Mouse (Mus musculus): Measurements from ENCODE around the gene Ssr4. TPM values are rescaled to one million over a fixed set of nuclear protein-coding genes. Genes with fewer than 3 reads are reported as not detected.

Ssr4 gene
- total and polyA plus RNA-seq, 3 experiments = 281 to 428 (median 291) TPM

DNA sequence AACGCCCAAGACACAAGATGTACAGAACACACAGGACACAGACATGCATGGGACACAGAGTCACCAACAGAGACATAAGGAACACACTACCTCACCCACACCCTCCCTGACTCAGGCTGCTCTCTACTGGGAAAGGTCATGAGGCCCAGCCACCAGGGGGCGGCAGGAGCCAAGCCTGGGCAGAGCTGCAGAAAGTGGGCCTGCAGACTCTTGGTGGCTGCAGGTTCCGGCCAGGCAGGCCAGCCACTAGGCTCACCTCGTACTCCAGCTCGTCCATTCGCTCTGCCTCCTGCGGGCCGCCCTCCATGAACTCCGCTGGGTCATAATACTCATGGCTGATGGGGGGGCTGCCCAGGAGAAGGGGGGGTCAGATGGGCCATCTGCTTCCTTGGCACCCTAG, 11.7 kb downstream of the Ssr4 start:
- Histone ChIP-seq H3K4me1 (ENCODE audit: control insufficient read depth in 1 of 2, insufficient read depth in 2 of 2) (no peaks in the 10 kb centered on the region), H3K9me3 (replicated peaks; ENCODE audit: low read length) (no peaks in the 10 kb centered on the region), H3K36me3 (replicated peaks in 1 of 2; ENCODE audit: control insufficient read depth in 1 of 2, insufficient read depth in 1 of 2, low read length in 1 of 2) (peaks cover 3 to 36% of the 10 kb centered on the region in 2 experiments), H3K27ac (ENCODE audit: insufficient read depth, low read depth) (no peak overlapping the region), H3K9ac (ENCODE audit: insufficient read depth, low read depth) (no peak overlapping the region), H3K79me2 (replicated peaks; ENCODE audit: control insufficient read depth, extremely low read depth, insufficient read depth, poor library complexity, severe bottlenecking) (no peaks in the 10 kb centered on the region), H3K4me3 (replicated peaks in 1 of 3; ENCODE audit: low read depth in 2 of 3, low read length in 2 of 3, poor library complexity in 1 of 3) (no peak overlapping the region), H3K4me2 (ENCODE audit: insufficient read depth, low read depth, poor library complexity, severe bottlenecking) (no peak overlapping the region), H3K27me3 (replicated peaks) (no peaks in the 10 kb centered on the region)
- in situ Hi-C loops (cut with MboI; ENCODE audit: low pct_ligation_motif_present, low pct_unique_long_range_greater_than_20kb, low sequenced_read_pairs) (loop anchor here (25.0 kb wide), 1 partner anchor 589 kb away; the partner anchor contains the start of genes Fam3a and Ikbkg), dilution Hi-C loops (cut with MboI; ENCODE audit: extremely low pct_ligation_motif_present, extremely low pct_unique_long_range_greater_than_20kb, low sequenced_read_pairs) (no loop called here)
- peak; percentile 55 for DNase-seq (ENCODE audit: extremely low read depth)
- TF ChIP-seq NRF1 (IDR thresholded peaks at IDR 0.05; ENCODE audit: low read depth, low read length) = no peak
- no peak for TF ChIP-seq MAFK (IDR thresholded peaks at IDR 0.05; ENCODE audit: insufficient replicate concordance, low read length)
- no peak for TF ChIP-seq BHLHE40 (IDR thresholded peaks at IDR 0.05; ENCODE audit: low read depth, low read length)
- no peak for TF ChIP-seq KAT2A (IDR thresholded peaks at IDR 0.05; ENCODE audit: insufficient replicate concordance, low read length)
- TF ChIP-seq CHD1 (IDR thresholded peaks at IDR 0.05; ENCODE audit: low read depth, low read length) = no peak
- TF ChIP-seq SMC3 (IDR thresholded peaks at IDR 0.05; ENCODE audit: low read depth, low read length) = peak; percentile 78
- no peak for TF ChIP-seq MAZ (IDR thresholded peaks at IDR 0.05; ENCODE audit: low read depth, low read length)
- TF ChIP-seq HCFC1 (IDR thresholded peaks at IDR 0.05; ENCODE audit: low read depth, low read length) = no peak
- no peak for TF ChIP-seq MEF2A (IDR thresholded peaks at IDR 0.05; ENCODE audit: borderline replicate concordance, low read depth, low read length)
- TF ChIP-seq MYC (IDR thresholded peaks at IDR 0.05; ENCODE audit: low read depth, low read length) = no peak
- TF ChIP-seq ZC3H11A (IDR thresholded peaks at IDR 0.05; ENCODE audit: low read depth, low read length) = no peak
- TF ChIP-seq JUND (conservative IDR thresholded peaks at IDR 0.05; ENCODE audit: low read depth, low read length) = no peak
- TF ChIP-seq NELFE (IDR thresholded peaks at IDR 0.05; ENCODE audit: low read depth, low read length) = no peak
- no peak for TF ChIP-seq IRF4 (IDR thresholded peaks at IDR 0.05; ENCODE audit: low read depth, low read length)
- no peak for TF ChIP-seq POLR2AphosphoS2 (IDR thresholded peaks at IDR 0.05; ENCODE audit: low read depth, low read length)
- TF ChIP-seq ELF1 (IDR thresholded peaks at IDR 0.05; ENCODE audit: low read depth, low read length) = no peak
- TF ChIP-seq MAX (IDR thresholded peaks at IDR 0.05; ENCODE audit: low read length) = no peak
- no peak for TF ChIP-seq ZNF384 (IDR thresholded peaks at IDR 0.05; ENCODE audit: low read depth, low read length)
- TF ChIP-seq EP300 (IDR thresholded peaks at IDR 0.05; ENCODE audit: low read length) = no peak
- no peak for TF ChIP-seq POLR2A (IDR thresholded peaks at IDR 0.05; ENCODE audit: low read depth, low read length)
- peak; percentile 4 to 77; a peak in 2 of 4 replicates for TF ChIP-seq CTCF (conservative IDR thresholded peaks at IDR 0.05 in 1 of 2, IDR thresholded peaks at IDR 0.05 in 1 of 2; ENCODE audit: low read depth in 2 of 2, low read length in 2 of 2)
- TF ChIP-seq E2F4 (IDR thresholded peaks at IDR 0.05; ENCODE audit: insufficient replicate concordance, low read depth, low read length) = no peak
- TF ChIP-seq RAD21 (IDR thresholded peaks at IDR 0.05; ENCODE audit: low read depth, low read length) = peak; percentile 71

GRCm38 (mm10) chrX:73805814-73806213, 19.0 kb downstream of the Ssr4 start:
- TF ChIP-seq ELF1 (IDR thresholded peaks at IDR 0.05; ENCODE audit: low read depth, low read length) = no peak
- TF ChIP-seq SMC3 (IDR thresholded peaks at IDR 0.05; ENCODE audit: low read depth, low read length) = no peak
- TF ChIP-seq PAX5 (IDR thresholded peaks at IDR 0.05; ENCODE audit: low read length) = no peak
- TF ChIP-seq TBP (conservative IDR thresholded peaks at IDR 0.05; ENCODE audit: low read depth, low read length) = no peak
- no peak for TF ChIP-seq MYC (IDR thresholded peaks at IDR 0.05; ENCODE audit: low read depth, low read length)
- no peak for TF ChIP-seq MXI1 (IDR thresholded peaks at IDR 0.05; ENCODE audit: low read depth, low read length)
- TF ChIP-seq CHD1 (IDR thresholded peaks at IDR 0.05; ENCODE audit: low read depth, low read length) = no peak
- no peak for TF ChIP-seq POLR2AphosphoS2 (IDR thresholded peaks at IDR 0.05; ENCODE audit: low read depth, low read length)
- TF ChIP-seq NRF1 (IDR thresholded peaks at IDR 0.05; ENCODE audit: low read depth, low read length) = no peak
- no peak for TF ChIP-seq MAX (IDR thresholded peaks at IDR 0.05; ENCODE audit: low read length)
- TF ChIP-seq JUND (conservative IDR thresholded peaks at IDR 0.05; ENCODE audit: low read depth, low read length) = no peak
- Histone ChIP-seq H3K4me1 (ENCODE audit: control insufficient read depth in 1 of 2, insufficient read depth in 2 of 2) (no peaks in the 10 kb centered on the region), H3K27me3 (replicated peaks) (no peaks in the 10 kb centered on the region), H3K4me3 (replicated peaks in 1 of 3; ENCODE audit: low read depth in 2 of 3, low read length in 2 of 3, poor library complexity in 1 of 3) (no peak overlapping the region), H3K4me2 (ENCODE audit: insufficient read depth, low read depth, poor library complexity, severe bottlenecking) (no peak overlapping the region), H3K79me2 (replicated peaks; ENCODE audit: control insufficient read depth, extremely low read depth, insufficient read depth, poor library complexity, severe bottlenecking) (no peaks in the 10 kb centered on the region), H3K9me3 (replicated peaks; ENCODE audit: low read length) (no peaks in the 10 kb centered on the region), H3K27ac (ENCODE audit: insufficient read depth, low read depth) (no peak overlapping the region), H3K36me3 (replicated peaks in 1 of 2; ENCODE audit: control insufficient read depth in 1 of 2, insufficient read depth in 1 of 2, low read length in 1 of 2) (no peaks in the 10 kb centered on the region), H3K9ac (ENCODE audit: insufficient read depth, low read depth) (no peak overlapping the region)
- dilution Hi-C loops (cut with MboI; ENCODE audit: extremely low pct_ligation_motif_present, extremely low pct_unique_long_range_greater_than_20kb, low sequenced_read_pairs) = no loop called here
- no peak for DNase-seq (ENCODE audit: extremely low read depth)
- in situ Hi-C loops (cut with MboI; ENCODE audit: low pct_ligation_motif_present, low pct_unique_long_range_greater_than_20kb, low sequenced_read_pairs) = no loop called here

Data from CH12.LX (cell line).